Mouse (Mus musculus): ENCODE data around the gene Arhgef28.

DNA sequence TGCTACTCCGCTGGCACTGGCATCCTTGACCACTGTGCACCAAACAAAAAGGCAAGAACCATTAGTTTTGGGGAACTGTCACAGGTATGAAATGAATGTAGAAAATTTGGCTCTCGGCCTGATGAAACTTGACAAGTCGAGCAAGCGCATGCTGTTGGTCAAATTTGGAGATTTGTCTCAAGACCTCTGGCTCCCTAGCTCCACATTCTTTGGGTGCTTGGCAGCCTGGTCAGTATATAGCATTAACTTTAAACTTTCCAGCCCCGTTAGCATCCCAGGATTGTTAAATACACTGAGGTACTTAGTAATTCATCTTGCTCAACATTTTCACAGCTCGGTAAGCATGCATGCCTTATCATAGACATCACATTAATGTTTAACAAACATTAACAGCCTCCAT lies 330.2 kb downstream of the Arhgef28 start:
- no peak for TF ChIP-seq CTCF (IDR thresholded peaks at IDR 0.05; ENCODE audit: borderline replicate concordance, insufficient read depth, low read length)
- TF ChIP-seq POLR2A (IDR thresholded peaks at IDR 0.05; ENCODE audit: low read depth, low read length), result no peak
